Mouse (Mus musculus) liver, adult (tissue): ENCODE data around the gene Dcaf15.

Source experiments
- GATA4 ChIP-seq: IDR thresholded peaks from 2 replicates; pipeline ENCODE4 v1.6.1; 2014; ENCODE audit warnings: mild to moderate bottlenecking, low read length; ENCODE audit not compliant: insufficient replicate concordance

The Dcaf15 gene

GRCm38 (mm10) chr8:84063861-84064610 is 40.5 kb downstream of the Dcaf15 start:
- TF ChIP-seq GATA4, result no peak

GRCm38 (mm10) chr8:84060245-84060644 is 44.3 kb downstream of the Dcaf15 start:
- no peak for TF ChIP-seq GATA4

GRCm38 (mm10) chr8:84059226-84059625 is 45.3 kb downstream of the Dcaf15 start:
- TF ChIP-seq GATA4, result no peak

- no peak for TF ChIP-seq GATA4
These were observed 46.7 kb downstream of the Dcaf15 start for GRCm38 (mm10) chr8:84057827-84058226.

- TF ChIP-seq GATA4, result no peak
These were observed 51.3 kb downstream of the Dcaf15 start for GRCm38 (mm10) chr8:84053229-84053628.

- TF ChIP-seq GATA4, result no peak
These were observed 51.8 kb downstream of the Dcaf15 start for GRCm38 (mm10) chr8:84052746-84053145.

- no peak for TF ChIP-seq GATA4
These were observed 56.4 kb downstream of the Dcaf15 start for GRCm38 (mm10) chr8:84048171-84048570.
